Mouse (Mus musculus) neural tube, embryonic 10.5 days (tissue): Measurements from ENCODE around the gene Ly6g6e.

Source experiments
- DNase-seq: peaks from one replicate; pipeline ENCODE4 v3.0.0-alpha.2; 2017; ENCODE audit warnings: low spot score; ENCODE audit errors: extremely low spot score

Ly6g6e gene

GRCm38 (mm10) chr17:35071454-35071853, 5.2 kb upstream of the Ly6g6e start:
- no peak for DNase-seq

- DNase-seq = no peak
Measured at GRCm38 (mm10) chr17:35074097-35074496, 2.6 kb upstream of the Ly6g6e start.

- no peak for DNase-seq
Measured at GRCm38 (mm10) chr17:35077285-35077684, 583 bp downstream of the Ly6g6e start.

GRCm38 (mm10) chr17:35077786-35078233, 1.1 kb downstream of the Ly6g6e start, which contains the start of gene Ly6g6d:
Gene Ly6g6d (minus strand): TSS chr17:35078065.
- DNase-seq = peak; percentile 37

GRCm38 (mm10) chr17:35079778-35080177, 3.1 kb downstream of the Ly6g6e start:
- DNase-seq = no peak

- DNase-seq = no peak
Measured at GRCm38 (mm10) chr17:35080248-35080647, 3.5 kb downstream of the Ly6g6e start.

GRCm38 (mm10) chr17:35080710-35081109, 4.0 kb downstream of the Ly6g6e start:
- DNase-seq = no peak

GRCm38 (mm10) chr17:35082841-35083576, 6.3 kb downstream of the Ly6g6e start:
- no peak for DNase-seq

GRCm38 (mm10) chr17:35083929-35084497, 7.3 kb downstream of the Ly6g6e start:
- no peak for DNase-seq

- no peak for DNase-seq
Measured at GRCm38 (mm10) chr17:35085208-35085865, 8.6 kb downstream of the Ly6g6e start, which contains the start of gene Ly6g6f. Gene Ly6g6f (minus strand): TSS chr17:35085610.

GRCm38 (mm10) chr17:35088151-35088550, 11.4 kb downstream of the Ly6g6e start:
- no peak for DNase-seq

GRCm38 (mm10) chr17:35088825-35089644, 12.3 kb downstream of the Ly6g6e start, which contains the start of gene Abhd16a:
Gene Abhd16a (plus strand): TSS chr17:35089263.
- DNase-seq = peak; percentile 95

- DNase-seq = no peak
Measured at GRCm38 (mm10) chr17:35090166-35090932, 13.6 kb downstream of the Ly6g6e start.

- DNase-seq = no peak
Measured at GRCm38 (mm10) chr17:35092403-35093198, 15.9 kb downstream of the Ly6g6e start.

- DNase-seq = no peak
Measured at GRCm38 (mm10) chr17:35094475-35095365, 18.0 kb downstream of the Ly6g6e start.

GRCm38 (mm10) chr17:35096597-35096996, 19.9 kb downstream of the Ly6g6e start:
- DNase-seq = no peak

GRCm38 (mm10) chr17:35097164-35097655, 20.5 kb downstream of the Ly6g6e start:
- DNase-seq = no peak

GRCm38 (mm10) chr17:35100196-35100765, 23.6 kb downstream of the Ly6g6e start:
- DNase-seq = no peak
